Mouse (Mus musculus) testis, postnatal 14 days (tissue): ENCODE measurements around the gene Bud23.
"Not testable (repeated sequence)": the region's sequence is repeated elsewhere in the genome, so short reads cannot be mapped to it uniquely, and the experiment has no call there.

Experiments used
- DNase-seq: peaks from one replicate; pipeline ENCODE4 v3.0.0; 2021; ENCODE audit warnings: low spot score

The Bud23 gene

GRCm38 (mm10) chr5:135064909-135065446 lies at the start of gene Bud23:
Bud23 (minus strand) TSS chr5:135064959.
- DNase-seq: not testable (repeated sequence)

- DNase-seq: no peak
Measured at GRCm38 (mm10) chr5:135113782-135114181, 49.0 kb upstream of the Bud23 start.

- DNase-seq: no peak
Measured at GRCm38 (mm10) chr5:135109976-135110375, 45.2 kb upstream of the Bud23 start.

- DNase-seq: peak; percentile 49
Measured at GRCm38 (mm10) chr5:135109426-135109825, 44.7 kb upstream of the Bud23 start.

- no peak for DNase-seq
Measured at GRCm38 (mm10) chr5:135109017-135109416, 44.3 kb upstream of the Bud23 start.

GRCm38 (mm10) chr5:135107521-135108501 lies 43.1 kb upstream of the Bud23 start:
- peak; percentile 79 for DNase-seq

- DNase-seq: peak; percentile 90
Measured at GRCm38 (mm10) chr5:135106758-135107256, 42.0 kb upstream of the Bud23 start.

- DNase-seq: no peak
Measured at GRCm38 (mm10) chr5:135103999-135104660, 39.4 kb upstream of the Bud23 start.

GRCm38 (mm10) chr5:135100981-135101380 lies 36.2 kb upstream of the Bud23 start:
- no peak for DNase-seq

GRCm38 (mm10) chr5:135089653-135090052 lies 24.9 kb upstream of the Bud23 start, which contains the start of gene Mlxipl:
Mlxipl (plus strand) TSS chr5:135089890.
- no peak for DNase-seq

GRCm38 (mm10) chr5:135086871-135087270 lies 22.1 kb upstream of the Bud23 start:
- no peak for DNase-seq

GRCm38 (mm10) chr5:135080539-135080938 lies 15.8 kb upstream of the Bud23 start:
- DNase-seq: no peak

- no peak for DNase-seq
Measured at GRCm38 (mm10) chr5:135079578-135079977, 14.8 kb upstream of the Bud23 start.

- no peak for DNase-seq
Measured at GRCm38 (mm10) chr5:135078482-135078810, 13.7 kb upstream of the Bud23 start.

GRCm38 (mm10) chr5:135077564-135078481 lies 13.1 kb upstream of the Bud23 start, which contains the start of gene Vps37d:
Vps37d (minus strand) TSS chr5:135078266.
- peak; percentile 90 for DNase-seq

GRCm38 (mm10) chr5:135076931-135077505 lies 12.3 kb upstream of the Bud23 start:
- DNase-seq: no peak

- no peak for DNase-seq
Measured at GRCm38 (mm10) chr5:135076368-135076767, 11.6 kb upstream of the Bud23 start.

GRCm38 (mm10) chr5:135075655-135076054 lies 10.9 kb upstream of the Bud23 start:
- DNase-seq: no peak

GRCm38 (mm10) chr5:135073349-135074150 lies 8.8 kb upstream of the Bud23 start:
- no peak for DNase-seq

- no peak for DNase-seq
Measured at GRCm38 (mm10) chr5:135072720-135073119, 8.0 kb upstream of the Bud23 start.
